Mouse (Mus musculus) frontal cortex, adult 2 months (tissue): Measurements from ENCODE around the gene Prol1. TPM values are rescaled to one million over a fixed set of nuclear protein-coding genes. Genes with fewer than 3 reads are reported as not detected.
"Not testable (repeated sequence)": the region's sequence is repeated elsewhere in the genome, so short reads cannot be mapped to it uniquely, and the experiment has no call there.

Experiments
- DNase-seq, 2 experiments: peaks; one replicate each; pipeline ENCODE4 v3.0.0; 2022; ENCODE audit warnings: low spot score in 1 of 2; ENCODE audit errors: extremely low spot score in 1 of 2
- polyA plus RNA-seq: library from polyadenylated mRNA; depleted of rRNA; stranded (reverse); fragments of >200 nt; gene quantifications from 2 replicates; pipeline ENCODE4 v1.2.3, GENCODE M21; 2012; rRNA removed

The Prol1 gene
- not detected in 2 replicates for polyA plus RNA-seq

DNA sequence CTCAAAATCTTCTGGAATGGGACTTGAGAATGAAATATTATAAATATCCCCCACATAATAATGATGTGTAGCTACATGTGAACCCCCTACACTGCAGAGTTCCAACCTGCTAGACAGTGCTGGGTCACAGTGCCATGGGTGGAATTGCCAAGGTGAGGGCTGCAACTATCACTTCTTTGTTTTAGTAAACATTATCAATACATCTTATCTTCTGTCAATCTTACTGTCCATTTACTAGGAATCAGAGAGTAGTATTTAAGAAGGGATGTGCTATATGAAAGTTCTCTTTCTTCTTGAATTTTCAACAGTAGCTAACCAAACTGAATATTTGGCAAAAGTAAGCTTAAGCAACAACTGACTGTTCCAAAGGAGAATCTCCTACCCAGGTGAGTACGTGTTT, at the start of gene Prol1:
Gene Prol1, plus strand, starts transcription at position 301 of the 400 bp plus-strand sequence.
- DNase-seq, result no peak

- no peak for DNase-seq
These were observed 48.5 kb upstream of the Prol1 start, which contains the start of gene Gm7714 for GRCm38 (mm10) chr5:88268619-88269018. Gm7714 (plus strand) TSS chr5:88268919.

DNA sequence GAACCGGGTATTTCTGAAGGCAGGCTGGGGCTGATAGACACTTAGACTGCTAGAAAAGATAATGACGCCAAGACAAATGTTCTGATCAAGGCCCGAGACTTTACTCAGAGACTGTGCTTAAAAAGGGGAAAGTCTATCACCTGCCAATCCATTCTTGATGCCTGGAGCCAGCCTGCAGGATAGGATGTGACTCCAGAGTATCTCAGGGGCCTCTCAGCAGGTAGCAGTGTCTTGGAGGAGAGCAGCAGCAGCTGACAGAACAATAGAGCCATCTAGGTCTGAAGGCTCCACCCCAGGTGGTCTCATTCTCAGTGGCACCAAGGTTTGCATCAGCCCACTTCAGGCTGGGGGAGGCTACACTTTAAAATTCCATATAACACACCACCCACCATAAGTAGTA, 5.8 kb upstream of the Prol1 start:
- not testable (repeated sequence) for DNase-seq

- DNase-seq, result not testable (repeated sequence)
These were observed 31.4 kb downstream of the Prol1 start for GRCm38 (mm10) chr5:88348533-88348932.

DNA sequence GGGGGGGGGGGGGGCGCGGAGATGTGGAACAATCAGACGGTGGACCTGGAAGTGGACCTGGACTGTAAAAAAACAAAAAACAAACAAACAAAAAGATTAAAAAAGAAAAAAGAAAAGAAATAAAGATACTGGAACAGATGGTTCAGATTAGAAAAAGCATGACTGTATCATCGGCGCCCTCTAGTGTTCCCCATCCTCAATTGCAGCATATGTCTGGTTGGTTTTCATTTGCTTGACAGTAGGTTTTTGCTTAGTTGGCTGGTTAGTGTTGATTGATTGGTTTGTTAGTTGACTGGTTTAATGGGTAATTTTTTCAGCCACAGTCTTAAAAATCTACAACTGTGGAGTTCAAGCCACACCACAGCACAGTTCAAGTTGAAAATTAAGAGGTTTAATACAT, 47.7 kb downstream of the Prol1 start:
- peak in 1 of 2 experiments; percentile 78 for DNase-seq

DNA sequence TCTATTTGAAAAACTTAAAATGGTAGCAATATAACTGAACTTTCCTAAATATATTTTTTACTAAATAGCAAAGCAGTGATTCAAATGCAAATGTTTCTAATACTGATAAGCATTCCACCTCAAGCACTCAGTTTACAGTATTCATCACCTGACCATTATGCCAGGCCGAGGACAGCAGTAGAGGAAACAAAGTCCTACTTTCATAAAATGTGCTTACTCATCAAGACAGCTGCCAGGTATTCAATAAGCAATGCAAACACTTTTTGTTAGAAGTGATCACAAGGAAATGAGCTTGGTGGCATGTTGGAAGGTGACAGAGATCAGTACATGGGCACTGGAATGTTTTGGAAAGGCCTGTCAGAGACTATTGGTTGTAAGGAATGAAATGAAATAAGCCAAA, 49.8 kb downstream of the Prol1 start:
- no peak for DNase-seq

- no peak for DNase-seq
These were observed 53.6 kb downstream of the Prol1 start for GRCm38 (mm10) chr5:88370578-88371232.

DNA sequence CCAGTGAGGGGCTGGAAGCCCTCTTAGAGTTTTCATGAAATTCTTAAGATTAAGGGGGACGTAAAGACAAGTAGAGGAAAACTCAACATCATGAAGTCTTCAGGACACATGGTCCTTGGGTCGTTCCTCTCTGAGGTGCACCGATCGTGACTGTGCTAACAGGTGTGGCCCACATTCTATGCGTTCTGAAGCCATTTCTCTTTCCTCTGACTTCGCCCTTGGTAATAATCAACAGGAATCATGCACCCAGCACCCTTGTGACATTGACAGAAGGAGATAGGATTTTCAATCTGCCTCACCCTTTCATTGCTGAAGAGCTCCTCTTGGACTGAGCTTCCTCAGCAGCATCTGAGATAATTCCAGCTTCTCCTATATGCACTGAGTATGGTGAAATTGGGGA, 55.5 kb downstream of the Prol1 start:
- no peak for DNase-seq

DNA sequence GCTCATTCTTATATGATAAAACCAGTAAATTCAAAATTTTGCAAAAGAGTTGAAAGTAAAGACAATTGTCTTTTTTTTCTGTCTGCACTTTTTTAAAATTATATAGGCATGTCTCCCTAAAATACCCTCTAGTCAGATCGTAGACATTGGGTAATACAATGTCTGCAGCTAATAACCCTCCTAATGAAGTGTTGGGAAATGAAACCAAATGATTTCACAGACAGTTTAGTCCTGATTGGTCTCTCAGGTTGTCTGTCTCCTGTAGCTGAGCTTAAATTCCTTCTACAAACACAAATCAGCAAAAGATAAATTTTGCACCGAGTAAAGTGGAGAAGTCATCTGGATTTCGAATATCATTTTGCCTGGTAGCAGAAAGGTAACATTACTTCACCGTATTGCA, 58.7 kb downstream of the Prol1 start, which contains the start of gene Amtn:
Gene Amtn, plus strand, starts transcription at position 301 of the 400 bp plus-strand sequence.
- no peak for DNase-seq

Other genes with a start within 250 kb of the Prol1 start
- gene Smr2, start 230.8 kb upstream of the Prol1 start, polyA plus RNA-seq, result not detected in 2 replicates
- not detected in 2 replicates for gene Gm11116, start 205.8 kb upstream of the Prol1 start, polyA plus RNA-seq
- not detected in 2 replicates for gene Gm11115, start 163.2 kb upstream of the Prol1 start, polyA plus RNA-seq
- not detected in 2 replicates for gene Gm7714, start 48.4 kb upstream of the Prol1 start, polyA plus RNA-seq
- not detected in 2 replicates for gene Amtn, start 58.8 kb downstream of the Prol1 start, polyA plus RNA-seq
- not detected in 2 replicates for gene Ambn, start 138.7 kb downstream of the Prol1 start, polyA plus RNA-seq
- not detected in 2 replicates for gene Enam, start 170.7 kb downstream of the Prol1 start, polyA plus RNA-seq
- 1.6 and 1.7 TPM in 2 replicates for gene Jchain, start 210.6 kb downstream of the Prol1 start, polyA plus RNA-seq
- gene Utp3, start 237.2 kb downstream of the Prol1 start, polyA plus RNA-seq, result 28.7 and 29.9 TPM in 2 replicates
- 104 and 113 TPM in 2 replicates for gene Rufy3, start 247.7 kb downstream of the Prol1 start, polyA plus RNA-seq